Mouse (Mus musculus) frontal cortex, postnatal 14 days (tissue): Measurements from ENCODE around the gene Foxa1.

Experiments used
- DNase-seq, 2 experiments: peaks; one replicate each; pipeline ENCODE4 v3.0.0; 2022; ENCODE audit warnings: low spot score in 2 of 2

The Foxa1 gene

GRCm38 (mm10) chr12:57546415-57547201 is at the start of gene Foxa1:
Gene Foxa1 (minus strand): TSS chr12:57546916.
- DNase-seq: no peak

- DNase-seq: peak; percentile 5 to 11
Measured at GRCm38 (mm10) chr12:57575931-57576628, 29.4 kb upstream of the Foxa1 start.

GRCm38 (mm10) chr12:57572415-57572814 is 25.7 kb upstream of the Foxa1 start:
- no peak for DNase-seq

- DNase-seq: no peak
Measured at GRCm38 (mm10) chr12:57571773-57572172, 25.1 kb upstream of the Foxa1 start.

- no peak for DNase-seq
Measured at GRCm38 (mm10) chr12:57563909-57564308, 17.2 kb upstream of the Foxa1 start, which contains the start of gene Ttc6. Gene Ttc6 (plus strand): TSS chr12:57564113.

- DNase-seq: no peak
Measured at GRCm38 (mm10) chr12:57554091-57554490, 7.4 kb upstream of the Foxa1 start.

GRCm38 (mm10) chr12:57552286-57552685 is 5.6 kb upstream of the Foxa1 start:
- DNase-seq: no peak

- no peak for DNase-seq
Measured at GRCm38 (mm10) chr12:57550881-57551280, 4.2 kb upstream of the Foxa1 start.

GRCm38 (mm10) chr12:57550181-57550808 is 3.6 kb upstream of the Foxa1 start:
- DNase-seq: no peak

- DNase-seq: no peak
Measured at GRCm38 (mm10) chr12:57549667-57550160, 3.0 kb upstream of the Foxa1 start.

GRCm38 (mm10) chr12:57548981-57549666 is 2.4 kb upstream of the Foxa1 start:
- DNase-seq: no peak

- no peak for DNase-seq
Measured at GRCm38 (mm10) chr12:57548352-57548980, 1.8 kb upstream of the Foxa1 start.

- DNase-seq: no peak
Measured at GRCm38 (mm10) chr12:57547890-57548289, 1.2 kb upstream of the Foxa1 start.

- no peak for DNase-seq
Measured at GRCm38 (mm10) chr12:57545371-57546241, 1.1 kb downstream of the Foxa1 start.

GRCm38 (mm10) chr12:57544641-57545370 is 1.9 kb downstream of the Foxa1 start:
- DNase-seq: no peak

- DNase-seq: no peak
Measured at GRCm38 (mm10) chr12:57543627-57543991, 3.1 kb downstream of the Foxa1 start.

GRCm38 (mm10) chr12:57542746-57543626 is 3.7 kb downstream of the Foxa1 start:
- DNase-seq: no peak

- no peak for DNase-seq
Measured at GRCm38 (mm10) chr12:57541931-57542745, 4.6 kb downstream of the Foxa1 start.
